8 mouse cellular contexts compared by ENCODE assay signal in genomic region chr8:122679325-122679920, GRCm38 (mm10). TPM values are rescaled to one million over a fixed set of nuclear protein-coding genes. Genes with fewer than 3 reads are reported as not detected.
A peak's percentile ranks its signal among the peaks of the same experiment; 100 is the strongest.
DNase-seq lines count a peak whose midpoint lies in the region; ATAC-seq lines count a peak whose summit lies in the region.

No protein-coding gene starts in this region.

- H3K36me3 ChIP-seq in heart, embryonic 12.5 days: no peaks in the 10 kb centered on the region
- no peaks in the 10 kb centered on the region for H3K36me3 ChIP-seq in forebrain, embryonic 12.5 days (replicated peaks)
- no peaks in the 10 kb centered on the region for H3K36me3 ChIP-seq in intestine, embryonic 14.5 days (ENCODE audit: control insufficient read depth, insufficient read depth, low read length)
- H3K36me3 ChIP-seq in midbrain, embryonic 14.5 days (ENCODE audit: control insufficient read depth, insufficient read depth, low read length): peaks cover 3% of the 10 kb centered on the region; the same call in 1 of the 2 replicates

- H3K9ac ChIP-seq in heart, embryonic 12.5 days: no peak overlapping the region
- peak overlapping the region; percentile 83 for H3K9ac ChIP-seq in forebrain, embryonic 12.5 days
- no peak overlapping the region for H3K9ac ChIP-seq in intestine, embryonic 14.5 days (ENCODE audit: low read length)
- H3K9ac ChIP-seq in midbrain, embryonic 14.5 days (replicated peaks; ENCODE audit: low read length): peak overlapping the region; percentile 26; the same call in 1 of the 2 replicates

- H3K27ac ChIP-seq in heart, embryonic 12.5 days (ENCODE audit: poor library complexity, severe bottlenecking): no peak overlapping the region; the same call in 1 of the 2 replicates
- peak overlapping the region; percentile 90 for H3K27ac ChIP-seq in forebrain, embryonic 12.5 days
- H3K27ac ChIP-seq in intestine, embryonic 14.5 days (ENCODE audit: low read depth): no peak overlapping the region
- H3K27ac ChIP-seq in midbrain, embryonic 14.5 days (replicated peaks; ENCODE audit: low read depth, low read length): peak overlapping the region; percentile 95

- 22% methylated on average over 11 of the region's 11 CpGs for WGBS in heart, embryonic 12.5 days
- WGBS in forebrain, embryonic 12.5 days: 31% methylated on average over 11 of the region's 11 CpGs
- WGBS in intestine, embryonic 14.5 days: 32% methylated on average over 11 of the region's 11 CpGs
- WGBS in midbrain, embryonic 14.5 days: 27% methylated on average over 11 of the region's 11 CpGs

- ATAC-seq in heart, embryonic 12.5 days (ENCODE audit: insufficient number of reproducible peaks, low FRiP score): no peak
- no peak for ATAC-seq in forebrain, embryonic 12.5 days (ENCODE audit: low FRiP score)
- no peak for ATAC-seq in intestine, embryonic 14.5 days (replicated peaks; ENCODE audit: low FRiP score, low TSS enrichment, low read depth)
- no peak for ATAC-seq in midbrain, embryonic 14.5 days (ENCODE audit: low FRiP score, low TSS enrichment)

- H3K4me2 ChIP-seq in heart, embryonic 12.5 days: peak overlapping the region; percentile 98
- H3K4me2 ChIP-seq in forebrain, embryonic 12.5 days: peak overlapping the region; percentile 89
- peak overlapping the region; percentile 84; the same call in 1 of the 2 replicates for H3K4me2 ChIP-seq in intestine, embryonic 14.5 days (ENCODE audit: low read length)
- peak overlapping the region; percentile 61 for H3K4me2 ChIP-seq in midbrain, embryonic 14.5 days (ENCODE audit: low read length)

- peaks cover 36% of the 10 kb centered on the region for H3K4me1 ChIP-seq in heart, embryonic 12.5 days (replicated peaks)
- peaks cover 43% of the 10 kb centered on the region for H3K4me1 ChIP-seq in forebrain, embryonic 12.5 days
- H3K4me1 ChIP-seq in intestine, embryonic 14.5 days (replicated peaks; ENCODE audit: control insufficient read depth, insufficient read depth, low read length): peaks cover 6% of the 10 kb centered on the region; the same call in 1 of the 2 replicates
- peaks cover 40% of the 10 kb centered on the region for H3K4me1 ChIP-seq in midbrain, embryonic 14.5 days (ENCODE audit: control insufficient read depth, insufficient read depth, low read length)

- no peak for DNase-seq in heart, postnatal 4 days
- DNase-seq in intestine, embryonic 14.5 days (ENCODE audit: low spot score): no peak
- DNase-seq in midbrain, embryonic 14.5 days: no peak
- DNase-seq in urinary bladder, adult 2 months (ENCODE audit: low spot score): no peak
- no peak for DNase-seq in kidney, postnatal 36 days
- DNase-seq in adrenal gland, postnatal 14 days: no peak

- H3K4me3 ChIP-seq in heart, embryonic 12.5 days: peak overlapping the region; percentile 73; the same call in 1 of the 2 replicates
- H3K4me3 ChIP-seq in forebrain, embryonic 12.5 days (replicated peaks): peak overlapping the region; percentile 60; the same call in 1 of the 2 replicates
- H3K4me3 ChIP-seq in intestine, embryonic 14.5 days (ENCODE audit: low read depth, low read length): no peak overlapping the region
- H3K4me3 ChIP-seq in midbrain, embryonic 14.5 days (replicated peaks; ENCODE audit: low read depth, low read length): peak overlapping the region; percentile 72; the same call in 1 of the 2 replicates

- H3K27me3 ChIP-seq in heart, embryonic 12.5 days (replicated peaks): peaks cover 76% of the 10 kb centered on the region
- H3K27me3 ChIP-seq in forebrain, embryonic 12.5 days: peaks cover 85% of the 10 kb centered on the region
- peaks cover 63% of the 10 kb centered on the region for H3K27me3 ChIP-seq in intestine, embryonic 14.5 days (replicated peaks; ENCODE audit: control insufficient read depth, insufficient read depth, low read length)
- H3K27me3 ChIP-seq in midbrain, embryonic 14.5 days (ENCODE audit: control insufficient read depth, insufficient read depth, low read length): no peaks in the 10 kb centered on the region; the same call in 1 of the 2 replicates

- no peaks in the 10 kb centered on the region for H3K9me3 ChIP-seq in heart, embryonic 12.5 days (replicated peaks)
- no peaks in the 10 kb centered on the region for H3K9me3 ChIP-seq in forebrain, embryonic 12.5 days
- no peaks in the 10 kb centered on the region for H3K9me3 ChIP-seq in intestine, embryonic 14.5 days (ENCODE audit: control insufficient read depth, low read length)
- no peaks in the 10 kb centered on the region for H3K9me3 ChIP-seq in midbrain, embryonic 14.5 days (ENCODE audit: control insufficient read depth, low read length)

RNA-seq across cellular contexts. Expression of gene Cbfa2t3, which starts 19.5 kb away (rescaled TPM):
- polyA plus RNA-seq in heart, embryonic 12.5 days (2016; fragmentation: Nextera tagmentation; extraction: Ambion mirVana): 6.2 TPM in 2 replicates
- total RNA-seq in heart, postnatal 4 days (2021): 10 to 100 TPM; 17.3 to 19.3 TPM
- 12.2 and 12.4 TPM in 2 replicates for polyA plus RNA-seq in forebrain, embryonic 12.5 days (2016; fragmentation: Nextera tagmentation; extraction: Ambion mirVana)
- 3.9 and 4.0 TPM in 2 replicates for polyA plus RNA-seq in intestine, embryonic 14.5 days (2014; fragmentation: Nextera tagmentation; extraction: Ambion mirVana)
- polyA plus RNA-seq in midbrain, embryonic 14.5 days (2014; fragmentation: Nextera tagmentation; extraction: Ambion mirVana): 25.2 and 28.7 TPM in 2 replicates
- polyA plus RNA-seq in urinary bladder, adult 2 months (2012; rRNA removed): 0.95 and 4.0 TPM in 2 replicates
- total RNA-seq in adrenal gland, postnatal 14 days (2021): 13.6 and 14.9 TPM in 2 replicates

RNA-seq across cellular contexts. Expression of gene Pabpn1l, which starts 56.9 kb away (rescaled TPM):
- not detected in 2 replicates for polyA plus RNA-seq in heart, embryonic 12.5 days (2016; fragmentation: Nextera tagmentation; extraction: Ambion mirVana)
- total RNA-seq in heart, postnatal 4 days (2021): not detected
- not detected in 2 replicates for polyA plus RNA-seq in forebrain, embryonic 12.5 days (2016; fragmentation: Nextera tagmentation; extraction: Ambion mirVana)
- not detected in 2 replicates for polyA plus RNA-seq in intestine, embryonic 14.5 days (2014; fragmentation: Nextera tagmentation; extraction: Ambion mirVana)
- polyA plus RNA-seq in midbrain, embryonic 14.5 days (2014; fragmentation: Nextera tagmentation; extraction: Ambion mirVana): not detected in 2 replicates
- 0.06 TPM in 1 of 2 replicates, not detected in the other for polyA plus RNA-seq in urinary bladder, adult 2 months (2012; rRNA removed)
- total RNA-seq in adrenal gland, postnatal 14 days (2021): not detected in 2 replicates

Comparison
In these comparisons a context has a peak if more than half of its experiments do, and no peak if none do; other contexts are left out.
1. H3K27ac ChIP-seq: peak in forebrain, embryonic 12.5 days (single experiment) and midbrain, embryonic 14.5 days (single experiment); none in heart, embryonic 12.5 days (single experiment) and intestine, embryonic 14.5 days (single experiment).
2. H3K9ac ChIP-seq: peak in forebrain, embryonic 12.5 days (single experiment) and midbrain, embryonic 14.5 days (single experiment); none in heart, embryonic 12.5 days (single experiment) and intestine, embryonic 14.5 days (single experiment).
3. Peak in every context shown above with its lines, with median percentiles within 50 percentile points of each other: H3K4me2 ChIP-seq.